Mouse (Mus musculus): ENCODE results near the gene Tprgl. TPM values are rescaled to one million over a fixed set of nuclear protein-coding genes. Genes with fewer than 3 reads are reported as not detected.

Gene Tprgl
- total and polyA plus RNA-seq, 2 experiments from 2014 or later: 185 to 224 TPM

GRCm38 (mm10) chr4:154137139-154137538 lies 23.3 kb downstream of the Tprgl start:
- Histone ChIP-seq H3K9ac (no peak overlapping the region), H3K4me2 (ENCODE audit: low read depth) (no peak overlapping the region), H3K36me3 (ENCODE audit: insufficient read depth) (no peaks in the 10 kb centered on the region), H3K9me3 (ENCODE audit: low read length) (no peaks in the 10 kb centered on the region), H3K4me3 (ENCODE audit: low read depth, low read length) (no peak overlapping the region), H3K4me1 (ENCODE audit: insufficient read depth) (0 out of 2 replicates have a peak, but pooled peaks cover 5% of the 10 kb centered on the region), H3K27ac (ENCODE audit: low read depth, low read length) (no peak overlapping the region), H3K27me3 (ENCODE audit: insufficient read depth, low read length) (peaks cover 46% of the 10 kb centered on the region)
- ATAC-seq: no peak
- WGBS: 70% methylated on average over 5 of the region's 5 CpGs
- no peak for DNase-seq
- no peak for TF ChIP-seq CTCF (IDR thresholded peaks at IDR 0.05; ENCODE audit: low read depth)

GRCm38 (mm10) chr4:154134803-154135202 lies 25.7 kb downstream of the Tprgl start:
- peaks cover 29% of the 10 kb centered on the region for H3K27me3 ChIP-seq (ENCODE audit: insufficient read depth, low read length)
- no peaks in the 10 kb centered on the region for H3K36me3 ChIP-seq (ENCODE audit: insufficient read depth)
- no peak overlapping the region for H3K4me2 ChIP-seq (ENCODE audit: low read depth)
- no peak overlapping the region for H3K9ac ChIP-seq
- H3K4me3 ChIP-seq (ENCODE audit: low read depth, low read length): no peak overlapping the region
- TF ChIP-seq CTCF (IDR thresholded peaks at IDR 0.05; ENCODE audit: low read depth): no peak
- no peaks in the 10 kb centered on the region for H3K9me3 ChIP-seq (ENCODE audit: low read length)
- no peak overlapping the region for H3K27ac ChIP-seq (ENCODE audit: low read depth, low read length)
- ATAC-seq (no peak), DNase-seq (no peak)
- H3K4me1 ChIP-seq (ENCODE audit: insufficient read depth): no peaks in the 10 kb centered on the region
- 72% methylated on average over 4 of the region's 4 CpGs for WGBS

GRCm38 (mm10) chr4:154131894-154132293 lies 28.6 kb downstream of the Tprgl start:
- Histone ChIP-seq H3K4me2 (ENCODE audit: low read depth) (no peak overlapping the region), H3K27me3 (ENCODE audit: insufficient read depth, low read length) (peaks cover 4% of the 10 kb centered on the region; the same call in 1 of the 2 replicates), H3K4me3 (ENCODE audit: low read depth, low read length) (no peak overlapping the region), H3K9me3 (ENCODE audit: low read length) (no peaks in the 10 kb centered on the region), H3K36me3 (ENCODE audit: insufficient read depth) (no peaks in the 10 kb centered on the region), H3K27ac (ENCODE audit: low read depth, low read length) (no peak overlapping the region), H3K4me1 (ENCODE audit: insufficient read depth) (no peaks in the 10 kb centered on the region), H3K9ac (no peak overlapping the region)
- no peak for ATAC-seq
- no peak for DNase-seq
- WGBS: 83% methylated on average over 4 of the region's 4 CpGs
- no peak for TF ChIP-seq CTCF (IDR thresholded peaks at IDR 0.05; ENCODE audit: low read depth)

- ATAC-seq (no peak), DNase-seq (no peak)
- no peak for TF ChIP-seq CTCF (IDR thresholded peaks at IDR 0.05; ENCODE audit: low read depth)
- H3K9ac ChIP-seq: no peak overlapping the region
- H3K4me2 ChIP-seq (ENCODE audit: low read depth): no peak overlapping the region
- H3K36me3 ChIP-seq (ENCODE audit: insufficient read depth): no peaks in the 10 kb centered on the region
- no peaks in the 10 kb centered on the region for H3K9me3 ChIP-seq (ENCODE audit: low read length)
- no peak overlapping the region for H3K27ac ChIP-seq (ENCODE audit: low read depth, low read length)
- no peak overlapping the region for H3K4me3 ChIP-seq (ENCODE audit: low read depth, low read length)
- no peaks in the 10 kb centered on the region for H3K27me3 ChIP-seq (ENCODE audit: insufficient read depth, low read length)
- no peaks in the 10 kb centered on the region for H3K4me1 ChIP-seq (ENCODE audit: insufficient read depth)
Measured at GRCm38 (mm10) chr4:154129950-154130349, 30.5 kb downstream of the Tprgl start.

- Histone ChIP-seq H3K36me3 (ENCODE audit: insufficient read depth) (no peaks in the 10 kb centered on the region), H3K27me3 (ENCODE audit: insufficient read depth, low read length) (no peaks in the 10 kb centered on the region), H3K4me2 (ENCODE audit: low read depth) (no peak overlapping the region), H3K4me3 (ENCODE audit: low read depth, low read length) (no peak overlapping the region), H3K9me3 (ENCODE audit: low read length) (no peaks in the 10 kb centered on the region), H3K27ac (ENCODE audit: low read depth, low read length) (no peak overlapping the region), H3K9ac (no peak overlapping the region), H3K4me1 (ENCODE audit: insufficient read depth) (no peaks in the 10 kb centered on the region)
- DNase-seq: no peak
- ATAC-seq: no peak
- whole genome bisulfite sequencing: 78% methylated on average over 3 of the region's 3 CpGs
- TF ChIP-seq CTCF (IDR thresholded peaks at IDR 0.05; ENCODE audit: low read depth): no peak
Measured at GRCm38 (mm10) chr4:154127273-154127672, 33.2 kb downstream of the Tprgl start.

- Histone ChIP-seq H3K9me3 (ENCODE audit: low read length) (no peaks in the 10 kb centered on the region), H3K27ac (ENCODE audit: low read depth, low read length) (no peak overlapping the region), H3K4me1 (ENCODE audit: insufficient read depth) (no peaks in the 10 kb centered on the region), H3K4me2 (ENCODE audit: low read depth) (no peak overlapping the region), H3K27me3 (ENCODE audit: insufficient read depth, low read length) (no peaks in the 10 kb centered on the region), H3K36me3 (ENCODE audit: insufficient read depth) (no peaks in the 10 kb centered on the region), H3K4me3 (ENCODE audit: low read depth, low read length) (no peak overlapping the region), H3K9ac (no peak overlapping the region)
- ATAC-seq: no peak
- WGBS: 77% methylated on average over 5 of the region's 5 CpGs
- DNase-seq: no peak
- TF ChIP-seq CTCF (IDR thresholded peaks at IDR 0.05; ENCODE audit: low read depth): no peak
Measured at GRCm38 (mm10) chr4:154125202-154125601, 35.3 kb downstream of the Tprgl start.

GRCm38 (mm10) chr4:154123553-154123952 lies 36.9 kb downstream of the Tprgl start:
- no peak for DNase-seq
- 78% methylated on average over 6 of the region's 6 CpGs for WGBS
- Histone ChIP-seq H3K4me1 (ENCODE audit: insufficient read depth) (no peaks in the 10 kb centered on the region), H3K27ac (ENCODE audit: low read depth, low read length) (no peak overlapping the region), H3K9ac (no peak overlapping the region), H3K36me3 (ENCODE audit: insufficient read depth) (no peaks in the 10 kb centered on the region), H3K4me3 (ENCODE audit: low read depth, low read length) (no peak overlapping the region), H3K4me2 (ENCODE audit: low read depth) (no peak overlapping the region), H3K9me3 (ENCODE audit: low read length) (no peaks in the 10 kb centered on the region), H3K27me3 (ENCODE audit: insufficient read depth, low read length) (no peaks in the 10 kb centered on the region)
- TF ChIP-seq CTCF (IDR thresholded peaks at IDR 0.05; ENCODE audit: low read depth): no peak
- no peak for ATAC-seq

GRCm38 (mm10) chr4:154122374-154122773 lies 38.1 kb downstream of the Tprgl start:
- no peak for DNase-seq
- no peak overlapping the region for H3K4me2 ChIP-seq (ENCODE audit: low read depth)
- 71% methylated on average over 7 of the region's 7 CpGs for WGBS

More at GRCm38 (mm10) chr4:154122374-154122773, 38.1 kb downstream of the Tprgl start:
- H3K9ac ChIP-seq: no peak overlapping the region
- H3K4me3 ChIP-seq (ENCODE audit: low read depth, low read length): no peak overlapping the region
- H3K4me1 ChIP-seq (ENCODE audit: insufficient read depth): no peaks in the 10 kb centered on the region
- ATAC-seq: no peak
- no peaks in the 10 kb centered on the region for H3K9me3 ChIP-seq (ENCODE audit: low read length)
- no peaks in the 10 kb centered on the region for H3K27me3 ChIP-seq (ENCODE audit: insufficient read depth, low read length)
- H3K27ac ChIP-seq (ENCODE audit: low read depth, low read length): no peak overlapping the region
- no peaks in the 10 kb centered on the region for H3K36me3 ChIP-seq (ENCODE audit: insufficient read depth)
- no peak for TF ChIP-seq CTCF (IDR thresholded peaks at IDR 0.05; ENCODE audit: low read depth)

All from forebrain, postnatal 0 days (tissue).